Comparison of ENCODE assay signal across 22 mouse cellular contexts in genomic region chr11:72082601-72083000, GRCm38 (mm10). TPM values are rescaled to one million over a fixed set of nuclear protein-coding genes. Genes with fewer than 3 reads are reported as not detected.
DNase-seq lines count a peak whose midpoint lies in the region; ATAC-seq and TF ChIP-seq lines count a peak whose summit lies in the region.
"Had no signal": no experiment of that assay in that cellular context is flagged by ENCODE, and none has a peak within 500 bp of the region (broad histone marks: within the 10 kb centered on the region; RNA-seq: fewer than 3 reads in every experiment).

No protein-coding gene starts in this region.

- no peak for TF ChIP-seq POLR2A in lung, adult 2 months (IDR thresholded peaks at IDR 0.05; ENCODE audit: borderline replicate concordance, extremely low read depth, low read depth, low read length)

- 0 out of 2 replicates have a peak, but pooled peaks have one; percentile 54 for ATAC-seq in liver, embryonic 13.5 days (ENCODE audit: low read depth)
- ATAC-seq: forebrain, embryonic 14.5 days had no signal

- no peaks in the 10 kb centered on the region for H3K27me3 ChIP-seq in liver, embryonic 13.5 days
- H3K27me3 ChIP-seq: heart, embryonic 13.5 days; hindbrain, embryonic 15.5 days had no signal

- no peaks in the 10 kb centered on the region for H3K36me3 ChIP-seq in liver, embryonic 13.5 days
- H3K36me3 ChIP-seq: embryonic facial prominence, embryonic 15.5 days; forebrain, embryonic 10.5 days; heart, embryonic 13.5 days; hindbrain, embryonic 15.5 days had no signal

- no peak for TF ChIP-seq CTCF in lung, adult 2 months (IDR thresholded peaks at IDR 0.05; ENCODE audit: insufficient read depth, low read length)

- H3K4me2 ChIP-seq in liver, embryonic 13.5 days = no peak overlapping the region
- H3K4me2 ChIP-seq: embryonic facial prominence, embryonic 15.5 days; heart, embryonic 13.5 days; hindbrain, embryonic 15.5 days had no signal

- H3K4me3 ChIP-seq in lung, adult 2 months (replicated peaks; ENCODE audit: extremely low read depth, low read depth, low read length) = no peak overlapping the region
- no peak overlapping the region for H3K4me3 ChIP-seq in liver, embryonic 13.5 days (replicated peaks)
- H3K4me3 ChIP-seq: embryonic facial prominence, embryonic 15.5 days; erythroblast, embryonic 14.5 days; forebrain, embryonic 10.5 days; gastrocnemius, adult 2 months; heart, embryonic 13.5 days; hindbrain, embryonic 15.5 days had no signal

- H3K27ac ChIP-seq in liver, embryonic 13.5 days = no peak overlapping the region
- H3K27ac ChIP-seq: embryonic facial prominence, embryonic 15.5 days; forebrain, embryonic 10.5 days; gastrocnemius, adult 2 months; heart, embryonic 13.5 days; hindbrain, embryonic 15.5 days had no signal

- H3K9ac ChIP-seq in liver, embryonic 13.5 days = no peak overlapping the region
- H3K9ac ChIP-seq: embryonic facial prominence, embryonic 15.5 days; heart, embryonic 13.5 days; hindbrain, embryonic 15.5 days had no signal

- H3K9me3 ChIP-seq in liver, embryonic 13.5 days (replicated peaks) = no peaks in the 10 kb centered on the region
- H3K9me3 ChIP-seq: embryonic facial prominence, embryonic 15.5 days; forebrain, embryonic 10.5 days; heart, embryonic 13.5 days; hindbrain, embryonic 15.5 days had no signal

- 77% methylated on average over 4 of the region's 4 CpGs for WGBS in lung, adult 2 months
- WGBS in liver, embryonic 13.5 days (ENCODE audit: insufficient replicate concordance) = 68% methylated on average over 4 of the region's 4 CpGs

- H3K4me1 ChIP-seq in lung, adult 2 months (ENCODE audit: control insufficient read depth, insufficient read depth, low read length) = 0 out of 2 replicates have a peak, but pooled peaks cover 2% of the 10 kb centered on the region
- H3K4me1 ChIP-seq in liver, embryonic 13.5 days (replicated peaks) = no peaks in the 10 kb centered on the region

- DNase-seq in lung, adult 2 months = peak; percentile 24
- DNase-seq in lung, postnatal 14 days = no peak
- no peak for DNase-seq in liver, embryonic 13.5 days
- peak; percentile 52 for DNase-seq in lung, postnatal 25 days (ENCODE audit: low spot score)
- DNase-seq in adrenal gland, adult 18-20 months (ENCODE audit: low spot score in 2 of 2) = no peak
- DNase-seq in adrenal gland, postnatal 25 days = no peak
- DNase-seq: adrenal gland, postnatal 10 days; cerebellum, adult 8-10 months; cerebellum, postnatal 14 days; embryo, embryonic 11 days; gastrocnemius, adult 2 months; gastrocnemius, postnatal 25 days; heart, postnatal 36 days had no signal

RNA-seq across cellular contexts. Expression of gene Pimreg, which starts 40.8 kb away (rescaled TPM):
- polyA plus RNA-seq in lung, adult 2 months (2012; rRNA removed) = 1.2 and 1.8 TPM in 2 replicates
- 27.7 and 30.3 TPM in 2 replicates for polyA plus RNA-seq in liver, embryonic 13.5 days (2015; fragmentation: Nextera tagmentation; extraction: Ambion mirVana)
- total RNA-seq in adrenal gland, adult 18-20 months (2021) = 1 to 10 TPM in 1 of 2 experiments, under 1 TPM in 1; 0.51 to 2.1 TPM
- 8.4 and 13.2 TPM in 2 replicates for total RNA-seq in adrenal gland, postnatal 25 days (2021)
- total RNA-seq: gastrocnemius, adult 2 months had no signal

RNA-seq across cellular contexts. Expression of gene Aipl1, which starts 45.3 kb away (rescaled TPM):
- 0.08 and 0.11 TPM in 2 replicates for polyA plus RNA-seq in lung, adult 2 months (2012; rRNA removed)
- 0.21 and 0.28 TPM in 2 replicates for polyA plus RNA-seq in liver, embryonic 13.5 days (2015; fragmentation: Nextera tagmentation; extraction: Ambion mirVana)
- total RNA-seq in adrenal gland, adult 18-20 months (2021) = not detected
- total RNA-seq in adrenal gland, postnatal 25 days (2021) = 0.18 TPM in 1 of 2 replicates, not detected in the other
- total RNA-seq: gastrocnemius, adult 2 months; gastrocnemius, postnatal 25 days; heart, postnatal 36 days had no signal
- polyA plus RNA-seq: hindbrain, embryonic 11.5 days had no signal

RNA-seq across cellular contexts. Expression of gene Pitpnm3, which starts 53.0 kb away (rescaled TPM):
- 26.9 and 30.0 TPM in 2 replicates for polyA plus RNA-seq in lung, adult 2 months (2012; rRNA removed)
- 0.06 and 0.14 TPM in 2 replicates for polyA plus RNA-seq in liver, embryonic 13.5 days (2015; fragmentation: Nextera tagmentation; extraction: Ambion mirVana)
- 1 to 10 TPM; 3.3 to 7.6 TPM for total RNA-seq in adrenal gland, adult 18-20 months (2021)
- 1.8 and 1.9 TPM in 2 replicates for total RNA-seq in adrenal gland, postnatal 25 days (2021)
- total RNA-seq: common myeloid progenitor, adult 5-6 weeks; granulocyte monocyte progenitor cell, adult 5-6 weeks had no signal
- polyA plus RNA-seq: erythroblast, embryonic 14.5 days had no signal

Comparison
In these comparisons a context has a peak if more than half of its experiments do, and no peak if none do; other contexts are left out.
1. DNase-seq: peak in lung, adult 2 months (single experiment) and lung, postnatal 25 days (single experiment); none in lung, postnatal 14 days (single experiment), liver, embryonic 13.5 days (single experiment), adrenal gland, adult 18-20 months (0 of 2) and adrenal gland, postnatal 25 days (single experiment).